Mouse (Mus musculus): ENCODE data around the gene Hils1.

Gene Hils1

GRCm38 (mm10) chr11:94967419-94967818 is at the start of gene Hils1:
TSS of gene Hils1 (plus strand) at chr11:94967593.
- TF ChIP-seq GATA4 (IDR thresholded peaks at IDR 0.05; ENCODE audit: insufficient replicate concordance, low read length): no peak

GRCm38 (mm10) chr11:94917717-94918116 is 49.7 kb upstream of the Hils1 start:
- no peak for TF ChIP-seq GATA4 (IDR thresholded peaks at IDR 0.05; ENCODE audit: insufficient replicate concordance, low read length)

GRCm38 (mm10) chr11:94920996-94921401 is 46.4 kb upstream of the Hils1 start:
- no peak for TF ChIP-seq GATA4 (IDR thresholded peaks at IDR 0.05; ENCODE audit: insufficient replicate concordance, low read length)

GRCm38 (mm10) chr11:94924977-94925376 is 42.4 kb upstream of the Hils1 start:
- TF ChIP-seq GATA4 (IDR thresholded peaks at IDR 0.05; ENCODE audit: insufficient replicate concordance, low read length): no peak

- TF ChIP-seq GATA4 (IDR thresholded peaks at IDR 0.05; ENCODE audit: insufficient replicate concordance, low read length): no peak
These were observed 41.0 kb upstream of the Hils1 start for GRCm38 (mm10) chr11:94926431-94926830.

- TF ChIP-seq GATA4 (IDR thresholded peaks at IDR 0.05; ENCODE audit: insufficient replicate concordance, low read length): no peak
These were observed 39.6 kb upstream of the Hils1 start for GRCm38 (mm10) chr11:94927771-94928291.

- no peak for TF ChIP-seq GATA4 (IDR thresholded peaks at IDR 0.05; ENCODE audit: insufficient replicate concordance, low read length)
These were observed 38.6 kb upstream of the Hils1 start for GRCm38 (mm10) chr11:94928820-94929219.

- no peak for TF ChIP-seq GATA4 (IDR thresholded peaks at IDR 0.05; ENCODE audit: insufficient replicate concordance, low read length)
These were observed 37.8 kb upstream of the Hils1 start for GRCm38 (mm10) chr11:94929599-94929998.

GRCm38 (mm10) chr11:94930151-94930550 is 37.2 kb upstream of the Hils1 start:
- TF ChIP-seq GATA4 (IDR thresholded peaks at IDR 0.05; ENCODE audit: insufficient replicate concordance, low read length): no peak

GRCm38 (mm10) chr11:94933584-94933983 is 33.8 kb upstream of the Hils1 start:
- no peak for TF ChIP-seq GATA4 (IDR thresholded peaks at IDR 0.05; ENCODE audit: insufficient replicate concordance, low read length)

GRCm38 (mm10) chr11:94934526-94934925 is 32.9 kb upstream of the Hils1 start:
- TF ChIP-seq GATA4 (IDR thresholded peaks at IDR 0.05; ENCODE audit: insufficient replicate concordance, low read length): no peak

- no peak for TF ChIP-seq GATA4 (IDR thresholded peaks at IDR 0.05; ENCODE audit: insufficient replicate concordance, low read length)
These were observed 31.3 kb upstream of the Hils1 start, which contains the start of gene Col1a1 for GRCm38 (mm10) chr11:94936045-94936444. TSS of gene Col1a1 (plus strand) at chr11:94936224.

- no peak for TF ChIP-seq GATA4 (IDR thresholded peaks at IDR 0.05; ENCODE audit: insufficient replicate concordance, low read length)
These were observed 30.5 kb upstream of the Hils1 start for GRCm38 (mm10) chr11:94936851-94937295.

GRCm38 (mm10) chr11:94937335-94937781 is 30.0 kb upstream of the Hils1 start:
- TF ChIP-seq GATA4 (IDR thresholded peaks at IDR 0.05; ENCODE audit: insufficient replicate concordance, low read length): no peak

GRCm38 (mm10) chr11:94937787-94938186 is 29.6 kb upstream of the Hils1 start:
- no peak for TF ChIP-seq GATA4 (IDR thresholded peaks at IDR 0.05; ENCODE audit: insufficient replicate concordance, low read length)

GRCm38 (mm10) chr11:94938296-94938695 is 29.1 kb upstream of the Hils1 start:
- no peak for TF ChIP-seq GATA4 (IDR thresholded peaks at IDR 0.05; ENCODE audit: insufficient replicate concordance, low read length)

GRCm38 (mm10) chr11:94939280-94939679 is 28.1 kb upstream of the Hils1 start:
- no peak for TF ChIP-seq GATA4 (IDR thresholded peaks at IDR 0.05; ENCODE audit: insufficient replicate concordance, low read length)
